Mouse (Mus musculus) intestine, embryonic 15.5 days (tissue): ENCODE results near the gene Strn4. TPM values are rescaled to one million over a fixed set of nuclear protein-coding genes. Genes with fewer than 3 reads are reported as not detected.

Source experiments
- ATAC-seq: fragments of 200-750 bp; cut with Nextera tagmentation; 2 replicates; pipeline ENCODE4 v1.8.0; 2017; ENCODE audit warnings: moderate TSS enrichment, moderate library complexity
- H3K27ac ChIP-seq: fragments of 300-500 bp; sonication (generic); 2 replicates; pipeline ENCODE4 v1.5.1; 2015; ENCODE audit warnings: mild to moderate bottlenecking, inconsistent platforms
- H3K27me3 ChIP-seq: fragments of 300-500 bp; sonication (generic); replicated peaks from 2 replicates; pipeline ENCODE4 v1.6.1; 2015; ENCODE audit warnings: inconsistent platforms
- H3K36me3 ChIP-seq: fragments of 300-500 bp; sonication (generic); 2 replicates; pipeline ENCODE4 v1.6.1; 2015; ENCODE audit warnings: inconsistent platforms
- H3K4me1 ChIP-seq: fragments of 300-500 bp; sonication (generic); replicated peaks from 2 replicates; pipeline ENCODE4 v1.6.1; 2015; ENCODE audit warnings: inconsistent platforms
- H3K4me2 ChIP-seq: fragments of 300-500 bp; sonication (generic); replicated peaks from 2 replicates; pipeline ENCODE4 v1.6.1; 2015; ENCODE audit warnings: mild to moderate bottlenecking, inconsistent platforms
- H3K4me3 ChIP-seq: fragments of 300-500 bp; sonication (generic); replicated peaks from 2 replicates; pipeline ENCODE4 v1.5.1; 2015; ENCODE audit warnings: inconsistent platforms
- H3K9ac ChIP-seq: fragments of 300-500 bp; sonication (generic); 2 replicates; pipeline ENCODE4 v1.6.1; 2015; ENCODE audit warnings: inconsistent platforms
- H3K9me3 ChIP-seq: fragments of 300-500 bp; sonication (generic); 2 replicates; pipeline ENCODE4 v1.6.1; 2016; ENCODE audit warnings: inconsistent platforms
- WGBS: fragments of 180-500 bp; shearing (Covaris S2); methylation state at CpG from one replicate; pipeline ENCODE4 v1.1.7; 2015; 5-methylcytosine and 5-hydroxymethylcytosine counted together
- polyA plus RNA-seq: library from polyadenylated mRNA; unstranded; fragments of >200 nt; fragmentation: Nextera tagmentation; extraction: Ambion mirVana; gene quantifications from 2 replicates; pipeline ENCODE4 v1.2.1, GENCODE M21; 2015

Gene Strn4
- polyA plus RNA-seq = 77.3 and 85.5 TPM in 2 replicates

DNA sequence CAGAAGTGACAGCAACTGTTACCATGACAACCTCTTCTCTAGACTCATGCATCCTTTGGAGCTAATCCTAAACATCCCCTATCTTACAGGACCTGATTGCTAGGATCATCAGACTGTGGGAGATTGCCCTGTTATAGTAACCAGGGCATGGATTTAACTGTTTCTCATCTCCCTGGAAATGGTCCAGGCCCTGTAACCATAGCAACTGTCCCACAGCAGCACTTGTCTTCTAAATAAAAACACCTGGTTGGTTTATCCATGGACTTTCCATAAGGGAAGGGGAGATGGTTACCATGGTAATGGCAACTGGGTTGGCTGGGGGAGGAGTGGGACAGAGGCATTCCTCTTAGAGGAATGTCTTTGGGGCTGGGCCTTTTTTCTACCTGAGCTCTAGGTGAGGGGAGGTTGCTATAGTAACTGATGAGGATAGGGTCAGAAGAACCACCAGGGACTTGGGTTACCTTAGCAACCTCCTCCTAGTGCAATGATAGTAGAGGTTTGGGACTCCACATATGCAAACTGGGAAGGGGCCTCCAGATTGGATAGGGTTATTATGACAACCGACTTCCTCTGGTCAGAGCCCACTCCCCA lies at the start of gene Strn4:
Strn4 (plus strand) TSS at position 539 of the 591 bp plus-strand sequence.
- ATAC-seq = peak; percentile 7
- WGBS = 0% methylated on average over 1 of the region's 1 CpGs
- peak within 1 kb of the TSS; percentile 96 for H3K27ac ChIP-seq
- no peaks in the 10 kb centered on the region for H3K9me3 ChIP-seq
- peak within 1 kb of the TSS; percentile 100 for H3K9ac ChIP-seq
- peak within 1 kb of the TSS; percentile 92 for H3K4me2 ChIP-seq
- peaks cover 56% of the 10 kb centered on the region for H3K4me1 ChIP-seq
- peak within 1 kb of the TSS; percentile 99 for H3K4me3 ChIP-seq
- H3K36me3 ChIP-seq = peaks cover 11% of the 10 kb centered on the region; the same call in 1 of the 2 replicates
- peaks cover 11% of the 10 kb centered on the region; the same call in 1 of the 2 replicates for H3K27me3 ChIP-seq

DNA sequence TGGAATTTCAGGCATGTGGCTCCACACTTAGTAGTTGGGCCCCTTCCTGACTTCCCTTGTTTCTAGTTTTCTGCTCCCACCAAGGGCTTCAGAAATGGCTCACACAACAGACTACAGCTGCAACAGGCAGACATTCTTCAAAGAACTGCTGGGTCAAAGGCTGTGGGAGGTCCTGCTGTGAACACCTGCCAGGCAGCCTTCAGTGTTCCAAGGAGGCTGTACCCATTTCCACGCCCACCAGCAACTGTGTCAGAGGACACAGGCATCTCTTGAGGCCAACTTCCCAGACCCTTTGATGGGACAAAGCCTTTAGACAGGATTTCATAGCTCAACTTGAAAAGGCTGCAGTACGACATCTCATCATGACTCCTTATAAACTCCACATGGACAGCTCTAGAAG lies 49.2 kb upstream of the Strn4 start:
- ATAC-seq = no peak
- H3K4me2 ChIP-seq = no peak overlapping the region
- no peaks in the 10 kb centered on the region for H3K27me3 ChIP-seq
- WGBS = 56% methylated on average over 2 of the region's 2 CpGs
- no peak overlapping the region for H3K9ac ChIP-seq
- H3K27ac ChIP-seq = no peak overlapping the region
- no peak overlapping the region for H3K4me3 ChIP-seq
- 0 out of 2 replicates have a peak, but pooled peaks cover 3% of the 10 kb centered on the region for H3K4me1 ChIP-seq
- H3K36me3 ChIP-seq = no peaks in the 10 kb centered on the region
- no peaks in the 10 kb centered on the region for H3K9me3 ChIP-seq

DNA sequence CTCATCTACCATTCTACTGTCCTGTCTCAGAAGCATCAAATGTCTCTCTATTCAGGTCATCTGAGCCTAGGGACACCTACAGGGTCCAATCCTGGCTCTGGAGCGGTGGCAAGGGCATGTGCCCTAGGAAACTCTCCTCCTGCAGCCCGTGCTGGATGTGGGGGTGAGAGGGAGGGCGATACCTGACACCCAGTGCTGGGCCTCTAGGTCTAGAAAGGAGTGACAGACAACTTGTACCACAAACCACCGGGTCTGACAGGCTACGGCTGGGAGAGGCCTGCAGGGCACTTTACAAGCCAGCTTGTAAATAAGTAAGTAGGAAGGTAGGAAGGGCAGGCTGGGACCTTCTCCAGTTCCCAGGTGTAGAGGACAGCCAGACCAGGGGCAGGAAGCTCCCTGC lies 39.8 kb upstream of the Strn4 start:
- ATAC-seq = no peak

DNA sequence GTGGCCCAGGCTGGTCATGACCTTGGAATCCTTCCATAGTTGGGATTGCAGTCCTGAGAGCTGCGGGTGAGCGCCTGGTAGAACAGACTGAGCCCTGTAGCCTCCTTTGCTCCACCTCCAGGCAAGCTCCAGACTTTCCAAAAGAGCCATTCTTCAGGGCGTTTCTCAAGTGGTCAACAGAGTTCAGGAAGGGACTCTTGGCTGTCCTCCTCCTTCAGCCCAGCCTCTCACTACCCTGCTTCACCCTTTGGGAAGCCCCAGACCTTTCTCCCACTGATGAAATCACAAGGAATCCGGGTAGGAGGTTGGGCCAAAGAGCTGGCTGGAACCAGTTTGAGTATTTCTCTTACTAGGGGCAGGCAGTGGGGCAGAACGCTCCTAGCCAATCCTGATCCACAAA lies 35.6 kb upstream of the Strn4 start:
- Histone ChIP-seq H3K9ac (no peak overlapping the region), H3K36me3 (no peaks in the 10 kb centered on the region), H3K27me3 (no peaks in the 10 kb centered on the region), H3K4me1 (peaks cover 26% of the 10 kb centered on the region), H3K4me2 (no peak overlapping the region), H3K9me3 (no peaks in the 10 kb centered on the region), H3K27ac (no peak overlapping the region), H3K4me3 (no peak overlapping the region)
- no peak for ATAC-seq
- 50% methylated on average over 5 of the region's 5 CpGs for WGBS

More for the DNA sequence above, 39.8 kb upstream of the Strn4 start:
- no peak overlapping the region for H3K4me3 ChIP-seq
- no peaks in the 10 kb centered on the region for H3K9me3 ChIP-seq
- no peak overlapping the region for H3K27ac ChIP-seq
- peaks cover 4% of the 10 kb centered on the region; the same call in 1 of the 2 replicates for H3K4me1 ChIP-seq
- H3K9ac ChIP-seq = no peak overlapping the region
- WGBS = 41% methylated on average over 5 of the region's 5 CpGs
- H3K27me3 ChIP-seq = no peaks in the 10 kb centered on the region
- H3K36me3 ChIP-seq = no peaks in the 10 kb centered on the region
- H3K4me2 ChIP-seq = no peak overlapping the region

DNA sequence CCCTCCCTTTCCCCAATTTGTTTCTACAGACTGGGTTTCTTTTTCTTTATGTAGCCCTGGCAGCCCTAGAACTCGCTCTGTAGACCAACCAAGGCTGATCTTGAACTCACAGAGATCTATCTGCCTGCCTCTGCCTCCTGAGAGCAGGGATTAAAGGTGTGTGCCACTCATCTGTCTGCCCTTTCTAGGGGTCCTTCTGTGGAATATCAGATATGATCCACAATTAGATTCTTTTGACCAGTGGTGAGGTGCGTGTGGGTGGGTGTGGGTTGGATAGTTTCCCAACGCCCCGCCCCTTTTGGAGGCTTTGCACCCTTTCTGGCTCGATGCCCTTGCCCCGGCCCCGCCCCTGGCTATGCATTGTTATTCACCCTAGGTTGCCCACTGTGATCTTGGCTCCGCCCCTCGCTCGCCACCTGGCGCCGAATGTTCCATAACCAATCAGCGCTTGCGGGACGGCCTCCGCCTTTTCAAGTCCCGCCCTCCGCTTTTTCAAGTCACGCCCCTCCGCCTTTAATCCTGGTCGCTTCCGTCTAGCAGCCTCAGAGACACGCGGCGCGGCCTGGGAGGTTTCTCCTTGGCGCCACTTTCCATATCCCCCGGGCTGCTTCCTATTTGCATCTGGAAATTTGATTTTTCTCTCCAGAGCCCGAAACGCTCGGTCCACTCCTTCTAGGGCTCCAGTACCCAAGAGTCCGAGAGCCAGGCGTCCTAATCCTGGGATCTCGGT lies 34.7 kb upstream of the Strn4 start, which contains the start of gene Slc1a5:
Slc1a5 (plus strand) TSS at position 516 of the 730 bp plus-strand sequence.
- H3K27ac ChIP-seq = peak within 1 kb of the TSS; percentile 36
- peak within 1 kb of the TSS; percentile 99 for H3K4me2 ChIP-seq
- ATAC-seq = peak; percentile 81
- H3K36me3 ChIP-seq = no peaks in the 10 kb centered on the region
- no peaks in the 10 kb centered on the region for H3K27me3 ChIP-seq
- 3% methylated on average over 34 of the region's 34 CpGs for WGBS
- no peaks in the 10 kb centered on the region for H3K9me3 ChIP-seq
- H3K9ac ChIP-seq = peak within 1 kb of the TSS; percentile 78
- peaks cover 26% of the 10 kb centered on the region for H3K4me1 ChIP-seq
- peak within 1 kb of the TSS; percentile 78 for H3K4me3 ChIP-seq

DNA sequence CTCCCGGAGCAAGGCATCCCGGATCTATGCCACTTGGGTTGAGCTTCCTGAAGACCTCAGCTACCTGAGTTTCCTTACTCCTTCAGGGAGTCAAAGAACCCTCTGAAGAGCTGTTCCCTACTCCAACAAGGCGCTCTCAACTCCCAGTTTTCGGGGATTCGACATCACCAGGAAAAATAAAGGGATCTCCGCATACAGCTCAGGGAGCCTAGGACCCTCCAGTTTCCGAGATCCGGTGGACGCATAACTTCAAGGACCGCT lies 34.2 kb upstream of the Strn4 start:
- Histone ChIP-seq H3K27me3 (no peaks in the 10 kb centered on the region), H3K4me2 (peak overlapping the region; percentile 99), H3K9me3 (no peaks in the 10 kb centered on the region), H3K36me3 (no peaks in the 10 kb centered on the region), H3K4me1 (peaks cover 26% of the 10 kb centered on the region), H3K9ac (peak overlapping the region; percentile 78), H3K4me3 (peak overlapping the region; percentile 78), H3K27ac (0 out of 2 replicates have a peak overlapping the region, but pooled peaks have one; percentile 23)
- WGBS = 0% methylated on average over 10 of the region's 10 CpGs
- ATAC-seq = peak; percentile 34

DNA sequence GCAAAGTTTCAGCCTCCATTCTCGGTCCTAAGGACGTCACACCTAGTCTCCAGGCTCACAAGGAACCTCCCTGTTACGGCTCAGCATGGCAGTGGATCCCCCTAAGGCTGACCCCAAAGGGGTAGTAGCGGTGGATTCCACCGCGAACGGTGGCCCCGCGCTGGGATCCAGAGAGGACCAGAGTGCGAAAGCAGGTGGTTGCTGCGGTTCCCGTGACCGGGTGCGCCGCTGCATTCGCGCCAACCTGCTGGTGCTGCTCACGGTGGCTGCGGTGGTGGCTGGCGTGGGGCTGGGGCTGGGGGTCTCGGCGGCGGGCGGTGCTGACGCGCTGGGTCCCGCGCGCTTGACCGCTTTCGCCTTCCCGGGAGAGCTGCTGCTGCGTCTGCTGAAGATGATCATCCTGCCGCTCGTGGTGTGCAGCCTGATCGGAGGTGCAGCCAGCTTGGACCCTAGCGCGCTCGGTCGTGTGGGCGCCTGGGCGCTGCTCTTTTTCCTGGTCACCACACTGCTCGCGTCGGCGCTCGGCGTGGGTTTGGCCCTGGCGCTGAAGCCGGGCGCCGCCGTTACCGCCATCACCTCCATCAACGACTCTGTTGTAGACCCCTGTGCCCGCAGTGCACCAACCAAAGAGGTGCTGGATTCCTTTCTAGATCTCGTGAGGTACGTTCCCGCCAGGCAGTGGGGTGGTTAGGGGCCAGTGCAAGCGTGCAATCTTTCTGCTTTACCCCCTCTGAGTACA lies 33.7 kb upstream of the Strn4 start:
- peak; percentile 22 for ATAC-seq
- under 1% methylated on average over 58 of the region's 60 CpGs for WGBS
- H3K4me1 ChIP-seq = peaks cover 26% of the 10 kb centered on the region
- H3K4me2 ChIP-seq = peak overlapping the region; percentile 99
- H3K9me3 ChIP-seq = no peaks in the 10 kb centered on the region
- H3K27ac ChIP-seq = peak overlapping the region; percentile 36
- peak overlapping the region; percentile 78 for H3K4me3 ChIP-seq
- peak overlapping the region; percentile 78 for H3K9ac ChIP-seq
- no peaks in the 10 kb centered on the region for H3K36me3 ChIP-seq
- no peaks in the 10 kb centered on the region for H3K27me3 ChIP-seq

DNA sequence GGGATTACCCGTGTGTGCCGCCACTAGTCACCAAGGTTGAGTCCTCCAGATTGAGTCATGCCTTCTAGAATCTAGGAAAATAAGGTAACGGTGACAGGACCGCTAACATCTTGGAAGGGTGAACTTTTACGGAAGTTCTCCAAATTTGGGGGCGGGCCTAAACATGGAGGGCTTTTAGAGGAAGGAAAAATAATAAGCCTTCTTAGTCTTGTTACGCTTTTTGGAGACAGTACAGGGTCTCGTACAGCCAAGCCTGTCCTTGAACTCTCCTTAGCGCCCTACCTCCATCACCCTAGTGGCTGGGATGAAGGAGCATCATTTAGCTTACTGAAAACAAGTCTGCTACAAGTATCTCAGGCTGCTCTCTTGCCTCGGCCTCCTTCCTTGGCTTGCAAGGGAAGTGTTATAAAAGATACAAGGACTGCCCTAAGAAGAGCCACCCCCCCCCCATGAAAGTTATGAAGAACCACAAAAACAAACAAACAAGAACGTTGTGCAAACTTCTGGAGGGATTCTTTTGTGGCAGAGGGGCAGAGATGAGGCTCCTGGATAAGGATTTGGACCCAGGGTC lies 33.0 kb upstream of the Strn4 start:
- H3K9me3 ChIP-seq = no peaks in the 10 kb centered on the region
- 9% methylated on average over 11 of the region's 11 CpGs for WGBS
- peak overlapping the region; percentile 78 for H3K4me3 ChIP-seq
- no peaks in the 10 kb centered on the region for H3K27me3 ChIP-seq
- H3K4me1 ChIP-seq = peaks cover 26% of the 10 kb centered on the region
- H3K27ac ChIP-seq = no peak overlapping the region
- no peak for ATAC-seq
- H3K4me2 ChIP-seq = peak overlapping the region; percentile 99
- H3K36me3 ChIP-seq = no peaks in the 10 kb centered on the region
- peak overlapping the region; percentile 78 for H3K9ac ChIP-seq

DNA sequence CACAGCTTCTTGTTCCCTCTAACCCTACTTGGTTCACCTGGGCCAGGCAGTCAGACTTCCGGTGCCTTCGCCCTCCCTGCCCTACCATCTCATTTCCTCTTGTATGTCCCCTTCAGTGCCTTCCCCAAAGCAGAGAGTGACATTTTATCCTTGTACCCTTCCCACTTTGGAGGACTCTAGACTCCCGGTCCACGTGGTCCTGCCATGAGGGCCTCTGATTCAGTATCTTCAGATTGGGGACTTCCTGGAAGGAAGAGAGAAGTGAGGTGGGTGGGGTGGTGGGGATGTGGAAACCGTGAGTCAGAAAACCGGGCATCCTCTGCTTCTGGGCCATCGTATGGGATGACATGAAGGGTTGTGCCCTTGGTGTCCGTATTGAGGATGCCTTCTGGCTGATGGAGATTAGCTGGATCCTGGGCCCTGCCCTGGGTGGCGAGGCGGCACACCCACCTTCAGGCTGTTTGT lies 32.4 kb upstream of the Strn4 start:
- Histone ChIP-seq H3K4me3 (peak overlapping the region; percentile 78), H3K9ac (peak overlapping the region; percentile 78), H3K36me3 (0 out of 2 replicates have a peak, but pooled peaks cover 3% of the 10 kb centered on the region), H3K4me2 (peak overlapping the region; percentile 99), H3K27me3 (no peaks in the 10 kb centered on the region), H3K9me3 (no peaks in the 10 kb centered on the region), H3K4me1 (peaks cover 26% of the 10 kb centered on the region), H3K27ac (no peak overlapping the region)
- 28% methylated on average over 10 of the region's 10 CpGs for WGBS
- ATAC-seq = peak; percentile 26; the same call in 1 of the 2 replicates

DNA sequence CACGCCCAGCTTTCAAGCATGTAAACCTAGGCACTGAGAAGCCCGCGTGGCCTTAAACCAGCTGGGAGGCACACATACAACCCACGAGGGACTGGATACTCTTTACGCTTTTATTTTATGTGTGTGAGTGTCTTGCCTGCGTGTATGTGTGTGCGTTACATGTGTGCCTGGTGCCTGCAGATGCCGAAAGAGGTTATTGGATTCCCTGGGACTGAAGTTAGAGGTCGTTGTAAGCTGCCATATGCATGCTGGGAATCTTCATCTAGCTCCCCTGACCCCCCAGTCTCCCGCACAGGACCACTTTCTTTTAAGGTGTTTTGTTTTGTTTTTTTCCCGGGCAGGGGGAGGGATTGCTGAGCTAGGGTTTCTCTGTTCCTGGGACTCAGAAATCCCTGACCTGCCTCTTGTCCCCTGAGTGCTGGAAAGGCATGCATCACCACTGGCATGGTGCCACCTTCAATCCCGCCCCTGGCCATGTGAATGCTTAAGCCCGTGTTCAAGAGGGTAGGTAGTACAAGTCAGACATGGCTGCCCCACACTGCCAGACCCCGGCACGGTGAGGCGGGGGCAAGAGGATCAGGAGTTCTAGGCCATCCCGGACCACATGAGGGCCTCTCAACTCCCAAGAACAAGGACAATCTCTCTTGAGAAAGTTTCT lies 31.8 kb upstream of the Strn4 start:
- Histone ChIP-seq H3K36me3 (0 out of 2 replicates have a peak, but pooled peaks cover 3% of the 10 kb centered on the region), H3K27ac (no peak overlapping the region), H3K27me3 (no peaks in the 10 kb centered on the region), H3K4me1 (peaks cover 26% of the 10 kb centered on the region), H3K4me3 (peak overlapping the region; percentile 78), H3K4me2 (peak overlapping the region; percentile 99), H3K9me3 (no peaks in the 10 kb centered on the region), H3K9ac (0 out of 2 replicates have a peak overlapping the region, but pooled peaks have one; percentile 78)
- ATAC-seq = no peak
- WGBS = 46% methylated on average over 17 of the region's 17 CpGs

DNA sequence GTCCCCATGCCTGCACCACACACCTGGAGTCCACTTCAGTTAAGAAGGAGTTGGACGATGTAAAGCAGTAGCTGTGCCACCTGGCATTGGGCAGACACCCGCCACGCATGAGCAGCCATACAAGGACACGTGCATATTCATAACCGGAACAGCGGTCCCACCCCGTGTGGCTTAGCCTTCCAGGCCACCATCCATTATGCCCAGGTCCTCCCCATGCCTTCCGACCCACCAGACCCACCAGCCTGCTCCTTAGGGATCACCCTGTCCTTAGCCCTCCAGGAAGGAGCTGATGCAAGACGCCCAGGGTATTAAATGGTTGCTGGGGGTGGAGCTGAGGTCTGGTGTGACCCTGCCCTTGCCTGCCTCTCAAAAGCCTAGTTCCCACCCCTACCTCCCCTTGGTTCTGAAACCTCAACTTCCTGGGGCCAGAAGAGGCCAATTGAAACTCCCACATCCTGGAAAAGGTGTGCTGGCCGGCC lies 31.2 kb upstream of the Strn4 start:
- H3K9me3 ChIP-seq = no peaks in the 10 kb centered on the region
- peak overlapping the region; percentile 99 for H3K4me2 ChIP-seq
- no peaks in the 10 kb centered on the region for H3K27me3 ChIP-seq
- 0 out of 2 replicates have a peak, but pooled peaks cover 3% of the 10 kb centered on the region for H3K36me3 ChIP-seq
- 0 out of 2 replicates have a peak overlapping the region, but pooled peaks have one; percentile 8 for H3K9ac ChIP-seq
- ATAC-seq = no peak
- H3K4me1 ChIP-seq = peaks cover 26% of the 10 kb centered on the region
- H3K27ac ChIP-seq = no peak overlapping the region
- 0 out of 2 replicates have a peak overlapping the region, but pooled peaks have one; percentile 78 for H3K4me3 ChIP-seq
- WGBS = 68% methylated on average over 10 of the region's 10 CpGs
